Mouse (Mus musculus) hindlimb bud, embryonic 11.5 days (tissue): ENCODE results near the gene Hnmt.
"Not testable (repeated sequence)": the region's sequence is repeated elsewhere in the genome, so short reads cannot be mapped to it uniquely, and the experiment has no call there.

Source experiments
- DNase-seq: peaks from one replicate; pipeline ENCODE4 v3.0.0-alpha.2; 2012; ENCODE audit warnings: low read depth, low spot score; ENCODE audit errors: extremely low spot score

Gene Hnmt

DNA sequence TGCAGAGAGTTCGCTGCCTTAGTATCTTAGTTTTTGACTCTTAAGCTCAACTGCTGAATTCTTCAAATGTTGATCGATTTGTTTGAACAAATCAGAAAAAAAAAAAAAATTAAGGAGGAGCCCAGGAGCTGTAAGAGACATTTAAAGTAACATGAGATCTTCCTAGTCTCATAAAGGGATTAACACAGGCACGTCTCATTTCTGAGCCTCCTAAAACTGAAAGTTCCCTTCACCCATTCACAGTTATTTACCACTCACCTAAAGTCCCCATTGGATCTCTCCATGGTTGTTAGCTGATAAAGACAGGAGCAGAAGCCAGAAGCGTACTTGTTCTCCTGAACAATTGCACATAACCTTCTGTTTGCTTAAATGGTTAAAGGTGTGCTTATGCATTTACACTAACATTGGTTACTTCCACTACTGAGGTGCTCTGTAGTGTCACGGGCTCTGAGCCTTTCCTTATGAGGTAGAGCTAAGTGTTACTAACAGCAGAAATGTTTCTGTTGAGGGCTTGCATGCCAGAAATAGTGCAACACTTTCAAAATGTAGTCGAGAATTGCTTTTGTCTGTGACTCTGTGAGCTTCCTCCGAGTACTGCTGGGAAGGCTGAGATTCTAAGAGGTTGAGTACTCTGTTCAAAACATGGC, at the start of gene Hnmt:
Gene Hnmt, minus strand, starts transcription at position 51 of the 647 bp plus-strand sequence.
- DNase-seq: no peak

DNA sequence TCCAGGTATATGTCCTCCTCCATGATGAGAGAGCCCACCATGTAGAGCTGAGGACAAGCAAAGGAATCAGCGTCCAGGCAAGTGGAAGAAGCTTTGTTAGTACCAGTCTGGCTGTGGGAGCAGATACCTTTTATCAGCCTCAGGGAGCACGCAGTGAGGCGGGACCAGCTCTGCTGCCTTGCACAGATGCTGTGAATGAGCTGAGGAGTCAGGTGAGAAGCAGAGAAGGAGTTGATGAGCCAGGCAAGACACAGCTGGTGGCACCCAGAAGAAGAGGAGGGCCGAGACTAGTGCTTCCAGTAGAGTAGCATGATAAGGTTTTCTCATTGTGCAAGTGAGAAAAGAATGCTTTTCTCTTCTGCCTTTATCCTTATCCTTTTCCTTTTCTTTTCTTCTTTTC, 47.3 kb upstream of the Hnmt start, which contains the start of gene Tbpl2:
Gene Tbpl2, minus strand, starts transcription at position 101 of the 400 bp plus-strand sequence.
- no peak for DNase-seq

DNA sequence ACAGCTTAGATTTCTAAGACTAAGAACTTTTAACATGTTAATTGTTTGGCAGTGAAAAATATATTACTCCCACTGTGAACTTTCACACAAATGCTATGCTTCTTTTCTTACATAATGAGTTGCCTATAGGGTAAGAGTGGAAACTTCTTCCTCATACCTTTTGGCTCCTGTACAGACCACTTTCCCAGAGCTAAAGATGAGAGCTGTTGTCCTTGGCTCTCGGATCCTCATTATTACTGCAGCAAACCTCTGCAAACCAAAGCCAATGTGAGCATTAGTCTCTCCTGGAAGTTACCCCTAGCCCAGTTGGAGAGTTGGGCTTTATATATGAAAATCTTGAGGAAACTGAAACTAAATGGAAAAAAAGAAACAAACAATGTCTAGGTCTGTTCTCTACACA, 41.7 kb upstream of the Hnmt start:
- DNase-seq: no peak

DNA sequence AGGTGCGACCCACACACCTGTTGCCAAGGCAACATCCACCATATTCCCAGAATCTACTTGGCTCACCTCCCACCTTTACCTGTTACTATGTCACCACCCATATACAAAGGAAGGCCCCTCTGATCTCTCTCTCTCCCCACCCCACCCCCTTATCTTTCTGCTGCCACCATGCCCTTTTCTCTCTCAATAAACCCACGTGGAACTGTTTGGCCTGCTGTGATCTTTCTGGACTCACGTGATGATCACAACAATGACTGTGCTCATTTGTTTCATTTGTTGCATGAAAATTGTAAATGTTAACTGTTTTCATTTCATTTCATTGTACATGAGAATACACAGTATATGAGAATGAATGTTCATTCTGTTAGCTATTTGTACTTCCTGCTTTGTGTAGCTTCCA, 1.3 kb upstream of the Hnmt start:
- DNase-seq: no peak

DNA sequence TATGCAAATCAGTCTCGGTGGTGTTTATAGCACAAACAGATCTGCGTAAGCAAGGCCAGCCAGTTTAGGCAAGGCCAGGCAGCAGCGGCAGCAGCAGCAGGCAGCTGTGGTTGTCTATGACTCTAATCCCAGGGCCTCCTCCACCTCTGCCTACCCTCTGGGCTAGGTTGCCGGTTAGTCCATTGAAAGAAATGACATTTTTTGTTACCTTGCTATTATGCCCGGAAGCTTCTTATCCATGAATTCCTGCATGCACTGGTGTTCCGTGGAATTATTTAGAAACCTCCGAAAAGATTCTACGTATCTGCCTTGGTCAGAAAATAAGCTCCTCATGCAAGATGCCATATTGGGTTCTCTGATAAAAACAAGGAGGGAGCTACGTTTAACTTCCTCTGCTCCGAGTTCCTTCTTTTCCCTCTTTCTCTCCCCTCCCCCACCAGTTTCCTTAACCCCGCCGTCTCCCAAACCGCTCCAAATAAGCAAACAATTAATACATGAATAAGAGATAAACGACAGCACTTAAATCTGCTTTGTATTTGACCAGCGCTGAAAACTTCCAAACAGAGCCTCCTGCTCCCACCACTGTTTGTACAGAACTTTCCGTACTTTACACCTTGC, 605 bp downstream of the Hnmt start:
- no peak for DNase-seq

DNA sequence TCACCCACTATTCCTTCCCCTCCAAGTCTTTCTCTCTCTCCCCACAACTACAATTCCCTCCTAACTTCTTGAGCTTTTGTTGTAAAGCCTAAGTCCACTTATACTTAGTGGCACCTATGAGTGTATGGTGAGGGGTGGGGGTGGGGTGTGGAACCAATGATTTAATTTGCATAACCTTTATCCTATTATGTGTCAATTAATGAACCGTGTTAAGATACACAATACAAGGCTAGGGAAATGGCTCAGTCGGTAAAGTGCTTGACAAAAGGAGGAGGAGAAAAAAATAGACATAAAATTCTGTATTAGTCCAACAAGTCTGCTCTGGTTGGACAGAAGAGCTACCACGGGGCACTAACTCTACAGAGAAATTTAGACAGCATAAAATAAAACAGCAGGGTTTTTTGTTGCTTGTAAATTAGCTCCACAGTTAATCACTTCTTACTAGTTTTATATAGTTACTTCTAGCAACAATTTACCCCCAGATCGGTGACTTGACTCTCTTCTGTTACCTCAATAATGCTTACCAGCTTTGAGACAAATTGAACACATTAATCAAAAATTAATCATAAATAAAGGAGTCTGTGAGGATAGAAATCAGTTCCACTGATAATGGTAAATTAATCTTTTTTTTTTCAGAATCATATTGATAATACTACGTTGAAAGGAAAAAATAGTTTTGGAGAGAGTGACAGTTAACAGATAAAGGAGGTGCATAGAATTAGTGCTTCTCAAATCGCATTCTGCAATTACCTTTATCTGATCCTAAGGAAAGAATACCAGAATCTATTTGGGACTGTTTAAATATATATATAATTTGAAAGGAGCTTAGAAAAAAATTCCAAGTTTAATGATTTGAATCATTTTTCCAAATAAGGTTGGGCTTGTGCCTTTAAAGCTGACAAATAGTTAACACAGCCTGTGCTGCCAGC, 1.4 kb downstream of the Hnmt start:
- no peak for DNase-seq

DNA sequence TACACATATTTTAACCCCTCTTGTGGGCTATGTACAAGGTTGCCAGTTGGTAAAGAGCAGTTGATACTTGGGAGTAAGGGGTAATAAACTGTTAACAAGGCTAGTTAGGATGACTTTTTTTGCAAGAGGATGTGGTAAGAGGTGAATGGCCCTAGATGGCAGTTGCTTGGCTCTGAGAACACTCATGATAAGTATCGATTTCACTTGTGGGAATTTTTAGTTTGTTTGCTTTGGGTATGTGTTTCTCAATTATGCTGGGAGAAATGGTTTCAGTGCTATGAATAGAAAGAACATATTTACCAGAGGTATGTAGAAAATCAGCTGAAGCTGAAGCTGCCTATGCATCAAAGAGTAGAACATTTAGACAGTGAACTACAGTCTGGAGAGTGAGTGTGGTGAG, 6.3 kb downstream of the Hnmt start:
- no peak for DNase-seq

DNA sequence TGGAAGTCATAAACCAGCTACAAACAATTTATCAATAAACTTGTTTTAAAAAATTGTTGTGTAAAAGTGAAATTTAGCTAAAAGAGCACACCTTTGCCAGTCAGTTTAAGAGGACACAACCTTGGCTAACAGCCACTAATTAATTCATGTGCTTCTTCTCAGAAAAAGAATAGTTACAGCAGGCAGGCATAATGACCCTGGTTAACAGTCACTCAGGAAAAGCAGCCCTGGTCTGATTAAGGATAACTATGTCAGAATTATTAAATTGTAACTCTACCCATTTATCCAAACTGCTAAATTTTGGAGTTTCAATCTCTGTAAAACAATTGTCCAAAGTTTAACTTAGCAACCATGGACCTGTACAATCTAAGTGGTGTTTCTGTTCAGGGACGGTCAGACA, 8.7 kb downstream of the Hnmt start:
- no peak for DNase-seq

DNA sequence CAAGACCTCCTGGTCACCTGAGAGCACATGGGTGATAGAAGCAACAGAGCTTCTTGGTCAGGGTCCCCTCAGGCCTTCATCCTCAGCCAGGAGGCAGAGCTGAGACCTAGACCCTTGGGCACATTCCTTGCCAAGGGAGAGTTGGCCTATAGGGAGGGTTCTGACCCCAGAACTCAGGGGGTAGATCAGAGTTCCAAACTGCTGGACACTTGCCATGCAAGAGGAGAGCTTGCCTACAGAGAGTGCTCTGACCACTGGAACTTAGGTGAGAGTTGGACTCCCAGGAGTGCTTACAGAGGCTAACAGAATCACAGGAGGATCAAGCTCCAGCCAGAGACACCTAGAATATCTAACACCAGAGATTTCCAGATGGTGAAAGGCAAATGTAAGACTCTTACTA, 29.8 kb downstream of the Hnmt start:
- not testable (repeated sequence) for DNase-seq

DNA sequence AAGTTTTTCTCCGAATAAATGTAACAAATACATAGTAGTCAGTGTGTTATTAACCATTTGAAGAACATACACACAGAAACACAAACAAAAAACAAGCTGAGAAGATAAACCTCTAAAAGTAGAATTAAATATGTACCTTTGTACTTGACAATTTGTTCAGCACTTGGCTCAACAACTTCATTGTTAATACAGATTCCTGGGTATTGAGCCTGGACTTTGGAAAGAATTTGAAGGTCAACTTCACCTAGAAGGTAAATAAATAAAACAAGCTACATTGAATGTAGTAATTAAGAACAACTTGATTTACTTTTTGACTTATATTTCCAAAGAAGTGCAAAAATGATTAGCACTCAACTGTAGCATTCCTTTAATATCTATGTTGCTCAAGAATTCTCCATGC, 30.2 kb downstream of the Hnmt start:
- no peak for DNase-seq

DNA sequence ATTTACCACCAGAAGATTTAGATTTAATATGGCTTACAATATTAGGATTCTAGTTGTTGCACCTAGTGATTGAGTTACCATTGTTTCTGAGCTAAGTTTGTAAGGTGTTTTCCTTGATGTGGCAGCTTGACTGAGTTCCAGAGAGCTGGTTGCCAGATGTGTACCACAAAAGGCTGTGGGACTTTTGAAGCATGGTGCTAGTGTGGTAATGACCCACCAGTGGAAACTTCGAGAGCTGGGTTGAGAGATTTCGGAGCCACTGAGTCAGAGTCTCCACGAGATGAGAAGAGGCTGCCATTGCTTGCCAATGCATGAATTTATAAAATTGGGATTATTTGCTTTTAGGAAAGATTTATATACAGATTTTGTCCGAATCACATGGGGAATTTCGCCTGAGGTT, 34.2 kb downstream of the Hnmt start:
- no peak for DNase-seq

DNA sequence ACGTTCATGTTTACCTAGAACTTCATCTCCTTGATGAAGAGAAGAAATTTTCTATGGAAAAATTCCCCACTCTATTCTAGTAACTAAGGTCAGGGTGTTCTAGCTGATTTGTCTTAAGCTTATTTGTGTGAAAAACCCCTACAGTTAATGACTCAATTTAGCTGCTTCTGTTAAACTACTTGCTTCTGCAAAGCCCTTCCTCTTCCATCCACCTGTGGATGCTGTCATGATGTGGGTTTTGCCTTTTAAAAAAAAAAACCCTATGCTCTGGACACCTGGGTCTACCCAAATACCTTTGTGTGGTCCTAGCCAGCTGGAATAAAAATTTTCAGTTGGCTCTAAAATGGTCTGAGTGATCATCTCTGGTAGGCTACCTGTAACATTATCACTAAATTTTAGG, 49.9 kb downstream of the Hnmt start:
- no peak for DNase-seq

DNA sequence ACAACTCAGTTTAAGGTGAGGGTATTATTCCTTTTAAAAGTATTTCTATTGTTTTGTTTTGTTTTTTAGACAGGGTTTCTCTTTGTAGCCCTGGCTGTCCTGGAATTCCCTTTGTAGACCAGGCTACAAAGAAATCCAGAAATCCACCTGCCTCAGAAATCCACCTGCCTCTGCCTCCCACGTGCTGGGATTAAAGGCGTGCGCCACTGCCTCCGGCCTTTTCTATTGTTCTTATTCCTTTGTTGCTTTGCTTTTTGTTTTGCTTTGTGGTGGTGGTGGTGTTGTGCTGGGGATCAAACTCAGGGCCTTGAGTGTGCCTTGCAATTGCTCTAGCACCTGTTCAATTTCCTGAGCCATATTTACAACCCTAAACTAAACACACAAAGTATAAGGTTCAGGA, 50.4 kb downstream of the Hnmt start:
- no peak for DNase-seq

DNA sequence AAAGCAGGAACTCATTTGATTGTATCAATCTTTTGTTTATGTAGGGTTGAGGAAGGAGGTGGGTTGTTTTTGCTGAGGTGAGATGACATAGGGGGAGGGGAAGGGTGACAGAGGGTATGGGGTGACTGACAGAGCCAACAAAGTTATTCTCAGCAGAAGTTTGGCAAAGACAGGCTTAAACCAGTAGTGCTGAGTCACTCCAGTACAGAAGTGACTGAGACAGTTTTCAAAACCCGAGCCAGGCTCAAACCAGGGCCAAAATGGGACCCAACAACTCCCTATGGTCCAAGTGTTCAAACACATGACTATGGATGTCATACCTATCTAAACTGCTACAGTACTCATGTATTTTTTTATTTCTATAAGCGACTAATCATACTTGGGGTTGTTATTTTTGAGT, 52.4 kb downstream of the Hnmt start:
- DNase-seq: no peak

DNA sequence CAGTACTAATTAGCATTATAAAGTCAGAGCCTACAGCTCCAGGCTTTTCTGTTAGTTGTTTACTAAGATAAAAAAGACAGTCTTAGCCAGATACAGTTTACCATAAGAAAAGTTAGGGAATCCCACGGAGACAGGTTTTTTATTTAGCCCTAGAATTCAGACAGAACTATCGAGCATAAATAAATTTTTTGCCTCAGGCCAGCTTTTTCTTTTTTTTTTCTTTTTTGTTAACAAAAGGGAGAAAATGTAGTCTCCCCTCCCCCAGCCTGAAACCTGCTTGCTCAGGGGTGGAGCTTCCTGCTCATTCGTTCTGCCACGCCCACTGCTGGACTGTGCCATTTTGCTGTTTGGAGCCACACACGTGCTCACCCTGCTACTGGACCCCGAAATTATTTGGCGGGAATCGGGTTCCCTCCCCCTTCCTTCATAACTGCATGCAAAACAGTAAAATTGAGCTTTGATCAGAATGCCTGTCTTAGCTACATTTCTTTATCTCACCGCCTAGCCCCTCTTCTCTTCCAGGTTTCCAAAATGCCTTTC, 59.1 kb downstream of the Hnmt start:
- DNase-seq: not testable (repeated sequence)

DNA sequence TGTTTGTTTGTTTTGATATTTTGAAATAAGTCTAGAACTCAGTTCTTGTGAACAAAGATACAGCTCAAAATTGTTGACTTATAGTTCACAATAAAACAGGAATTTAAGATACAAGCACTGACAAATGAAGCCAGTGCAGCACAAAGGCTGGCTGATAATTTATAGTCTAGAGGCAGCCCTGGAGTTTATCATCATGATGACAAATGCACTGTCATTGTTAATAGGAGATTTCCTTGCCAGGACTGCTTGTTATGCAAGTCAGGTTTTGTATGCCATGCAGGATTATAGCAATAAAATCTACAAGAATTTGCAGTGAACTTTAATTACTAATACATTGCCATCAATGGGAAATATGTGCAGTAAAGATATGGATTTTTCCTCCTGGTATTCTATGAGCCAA, 61.9 kb downstream of the Hnmt start:
- DNase-seq: no peak

DNA sequence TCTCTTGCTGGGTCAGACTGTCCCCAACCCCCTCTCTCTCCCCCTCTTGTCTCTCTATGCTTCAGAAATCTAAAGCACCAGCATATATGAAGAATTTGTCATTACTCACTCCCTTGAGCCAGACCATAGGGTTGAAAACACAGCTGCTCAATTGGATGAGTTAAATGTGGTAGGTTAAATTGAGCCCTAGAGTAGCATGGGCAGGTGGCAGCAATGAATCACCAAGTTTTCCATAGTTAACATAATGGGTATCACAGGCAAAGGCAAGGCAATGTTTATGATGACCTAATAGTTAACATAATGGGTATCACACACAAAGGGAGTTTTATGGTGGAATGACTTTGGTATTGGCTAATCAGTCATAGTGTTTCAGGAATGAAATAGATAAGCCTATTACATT, 65.9 kb downstream of the Hnmt start:
- DNase-seq: no peak

DNA sequence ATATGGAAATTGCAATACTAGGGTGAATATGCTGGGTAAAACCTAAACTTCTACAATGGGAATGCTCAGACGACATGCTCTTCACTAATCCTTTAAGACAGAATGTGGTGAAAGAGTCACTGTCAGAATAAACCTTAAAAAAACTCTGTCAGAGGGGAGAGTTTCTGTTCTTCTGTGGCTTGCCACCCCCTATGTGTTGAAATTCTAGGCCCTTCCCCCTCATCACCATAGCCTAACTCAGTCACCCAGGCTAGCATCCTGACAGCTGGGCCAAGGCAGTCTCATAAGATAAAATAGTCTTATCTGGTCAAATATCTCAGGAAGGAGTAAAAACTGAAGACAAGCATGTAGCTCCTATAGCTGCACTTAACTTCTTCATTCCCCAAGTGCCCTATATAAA, 66.3 kb downstream of the Hnmt start:
- no peak for DNase-seq

DNA sequence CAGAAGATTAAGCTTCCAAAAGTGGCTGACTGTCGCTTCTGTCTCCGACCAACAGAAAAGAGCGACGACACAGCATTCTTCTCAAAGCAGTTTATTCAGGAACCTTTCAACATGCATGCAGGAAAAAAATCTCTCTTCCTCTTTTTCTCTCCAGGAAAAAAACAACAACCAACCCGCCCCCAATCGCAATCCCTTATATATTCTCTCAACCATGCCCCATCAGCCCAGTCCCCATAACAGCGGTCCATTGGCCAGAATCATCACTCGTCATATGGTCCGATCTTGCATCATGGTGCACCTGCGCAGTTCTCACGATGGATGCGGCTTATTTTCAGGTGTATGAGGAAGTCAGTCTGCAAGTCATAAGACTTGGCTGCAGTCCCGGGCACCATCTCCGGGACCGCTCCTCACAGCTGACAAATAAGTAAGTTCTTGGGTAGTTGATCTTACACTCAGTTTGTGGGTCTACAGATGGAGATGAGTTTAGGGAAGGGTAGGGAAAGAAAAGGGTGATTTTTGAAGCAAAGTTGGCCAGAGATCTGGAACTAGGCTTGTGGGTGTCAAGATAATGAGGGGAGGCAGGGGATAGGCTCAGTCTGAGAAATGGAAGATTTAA, 88.4 kb downstream of the Hnmt start:
- DNase-seq: not testable (repeated sequence)
